Mouse (Mus musculus) heart, embryonic 10.5 days (tissue): ENCODE measurements around the gene Galnt4. TPM values are rescaled to one million over a fixed set of nuclear protein-coding genes. Genes with fewer than 3 reads are reported as not detected.

ENCODE experiments used
- DNase-seq: peaks from one replicate; pipeline ENCODE4 v3.0.0-alpha.2; 2017; ENCODE audit warnings: low spot score
- H3K27ac ChIP-seq: fragments of 300-500 bp; sonication (generic); 2 replicates; pipeline ENCODE4 v1.5.1; 2016; ENCODE audit warnings: mild to moderate bottlenecking
- H3K27me3 ChIP-seq: fragments of 300-500 bp; sonication (generic); 2 replicates; pipeline ENCODE4 v1.6.1; 2016; ENCODE audit warnings: mild to moderate bottlenecking; ENCODE audit not compliant: poor library complexity, insufficient read depth, severe bottlenecking
- H3K36me3 ChIP-seq: fragments of 300-500 bp; sonication (generic); 2 replicates; pipeline ENCODE4 v1.6.1; 2016; ENCODE audit warnings: mild to moderate bottlenecking, moderate library complexity
- H3K4me1 ChIP-seq: fragments of 300-500 bp; sonication (generic); 2 replicates; pipeline ENCODE4 v1.6.1; 2016; ENCODE audit warnings: mild to moderate bottlenecking
- H3K4me3 ChIP-seq: fragments of 300-500 bp; sonication (generic); 2 replicates; pipeline ENCODE4 v1.5.1; 2016; ENCODE audit warnings: mild to moderate bottlenecking, moderate library complexity
- H3K9me3 ChIP-seq: fragments of 300-500 bp; sonication (generic); 2 replicates; pipeline ENCODE4 v1.6.1; 2016; ENCODE audit warnings: mild to moderate bottlenecking, moderate library complexity
- WGBS: fragments of 180-500 bp; shearing (Covaris S2); methylation state at CpG from one replicate; pipeline ENCODE4 v1.1.7; 2016; 5-methylcytosine and 5-hydroxymethylcytosine counted together
- polyA plus RNA-seq: library from polyadenylated mRNA; unstranded; fragments of >200 nt; fragmentation: Nextera tagmentation; extraction: Ambion mirVana; gene quantifications from 2 replicates; pipeline ENCODE4 v1.2.1, GENCODE M21; 2016

The Galnt4 gene
- polyA plus RNA-seq, 1 experiment from 2014 or later = 6.6 TPM

GRCm38 (mm10) chr10:99095114-99095513, 12.8 kb upstream of the Galnt4 start:
- no peak for DNase-seq

GRCm38 (mm10) chr10:99097374-99097773, 10.6 kb upstream of the Galnt4 start:
- H3K36me3 ChIP-seq = no peaks in the 10 kb centered on the region
- no peaks in the 10 kb centered on the region for H3K27me3 ChIP-seq
- H3K27ac ChIP-seq = no peak overlapping the region
- DNase-seq = no peak
- H3K9me3 ChIP-seq = no peaks in the 10 kb centered on the region
- 75% methylated on average over 10 of the region's 10 CpGs for WGBS
- no peaks in the 10 kb centered on the region for H3K4me1 ChIP-seq
- H3K4me3 ChIP-seq = no peak overlapping the region

More at GRCm38 (mm10) chr10:99095114-99095513, 12.8 kb upstream of the Galnt4 start:
- Histone ChIP-seq H3K27ac (no peak overlapping the region), H3K4me3 (no peak overlapping the region), H3K36me3 (no peaks in the 10 kb centered on the region), H3K9me3 (no peaks in the 10 kb centered on the region), H3K4me1 (no peaks in the 10 kb centered on the region), H3K27me3 (no peaks in the 10 kb centered on the region)
- WGBS = 67% methylated on average over 2 of the region's 2 CpGs

GRCm38 (mm10) chr10:99105522-99105921, 2.4 kb upstream of the Galnt4 start:
- H3K36me3 ChIP-seq = peaks cover 18% of the 10 kb centered on the region
- H3K4me1 ChIP-seq = peaks cover 11% of the 10 kb centered on the region
- no peak for DNase-seq
- H3K9me3 ChIP-seq = no peaks in the 10 kb centered on the region
- 81% methylated on average over 3 of the region's 3 CpGs for WGBS
- H3K4me3 ChIP-seq = no peak overlapping the region
- H3K27ac ChIP-seq = no peak overlapping the region
- H3K27me3 ChIP-seq = no peaks in the 10 kb centered on the region

GRCm38 (mm10) chr10:99106311-99106702, 1.7 kb upstream of the Galnt4 start:
- Histone ChIP-seq H3K27me3 (no peaks in the 10 kb centered on the region), H3K27ac (peak overlapping the region; percentile 95; the same call in 1 of the 2 replicates), H3K9me3 (no peaks in the 10 kb centered on the region), H3K4me1 (peaks cover 11% of the 10 kb centered on the region), H3K36me3 (peaks cover 26% of the 10 kb centered on the region), H3K4me3 (peak overlapping the region; percentile 93)
- no peak for DNase-seq
- 42% methylated on average over 8 of the region's 8 CpGs for WGBS

GRCm38 (mm10) chr10:99106703-99107631, 992 bp upstream of the Galnt4 start, which contains the start of gene Poc1b:
Gene Poc1b (plus strand): TSS chr10:99107036.
- WGBS = under 1% methylated on average over 105 of the region's 106 CpGs
- Histone ChIP-seq H3K9me3 (no peaks in the 10 kb centered on the region), H3K4me1 (peaks cover 11% of the 10 kb centered on the region), H3K36me3 (peaks cover 27% of the 10 kb centered on the region), H3K27ac (peak within 1 kb of the TSS; percentile 95), H3K27me3 (no peaks in the 10 kb centered on the region), H3K4me3 (peak within 1 kb of the TSS; percentile 93)
- peak; percentile 92 for DNase-seq

GRCm38 (mm10) chr10:99108431-99108982, 548 bp downstream of the Galnt4 start:
- no peaks in the 10 kb centered on the region for H3K27me3 ChIP-seq
- H3K27ac ChIP-seq = peak overlapping the region; percentile 95
- no peaks in the 10 kb centered on the region for H3K9me3 ChIP-seq
- H3K36me3 ChIP-seq = peaks cover 25% of the 10 kb centered on the region
- peak overlapping the region; percentile 93 for H3K4me3 ChIP-seq
- DNase-seq = no peak
- peaks cover 14% of the 10 kb centered on the region for H3K4me1 ChIP-seq
- WGBS = 34% methylated on average over 12 of the region's 12 CpGs

GRCm38 (mm10) chr10:99113533-99113932, 5.6 kb downstream of the Galnt4 start:
- Histone ChIP-seq H3K4me1 (peaks cover 43% of the 10 kb centered on the region), H3K36me3 (peaks cover 25% of the 10 kb centered on the region), H3K27me3 (no peaks in the 10 kb centered on the region), H3K9me3 (no peaks in the 10 kb centered on the region), H3K27ac (no peak overlapping the region), H3K4me3 (no peak overlapping the region)
- 47% methylated on average over 3 of the region's 3 CpGs for WGBS
- no peak for DNase-seq

- no peak overlapping the region for H3K4me3 ChIP-seq
- H3K4me1 ChIP-seq = peaks cover 40% of the 10 kb centered on the region
- no peak for DNase-seq
- peaks cover 19% of the 10 kb centered on the region for H3K36me3 ChIP-seq
- WGBS = 85% methylated on average over 8 of the region's 8 CpGs
- no peaks in the 10 kb centered on the region for H3K9me3 ChIP-seq
- H3K27me3 ChIP-seq = no peaks in the 10 kb centered on the region
- no peak overlapping the region for H3K27ac ChIP-seq
Measured at GRCm38 (mm10) chr10:99114295-99114694, 6.3 kb downstream of the Galnt4 start.

- H3K4me1 ChIP-seq = peaks cover 39% of the 10 kb centered on the region
- peak overlapping the region; percentile 45 for H3K4me3 ChIP-seq
- no peaks in the 10 kb centered on the region for H3K27me3 ChIP-seq
- no peaks in the 10 kb centered on the region for H3K9me3 ChIP-seq
- peak overlapping the region; percentile 67 for H3K27ac ChIP-seq
- H3K36me3 ChIP-seq = peaks cover 8% of the 10 kb centered on the region; the same call in 1 of the 2 replicates
- WGBS = 15% methylated on average over 18 of the region's 18 CpGs
- peak; percentile 76 for DNase-seq
Measured at GRCm38 (mm10) chr10:99115471-99116236, 7.7 kb downstream of the Galnt4 start.

GRCm38 (mm10) chr10:99116237-99116632, 8.3 kb downstream of the Galnt4 start:
- Histone ChIP-seq H3K4me3 (peak overlapping the region; percentile 45), H3K9me3 (no peaks in the 10 kb centered on the region), H3K27ac (peak overlapping the region; percentile 67), H3K36me3 (0 out of 2 replicates have a peak, but pooled peaks cover 2% of the 10 kb centered on the region), H3K4me1 (peaks cover 39% of the 10 kb centered on the region), H3K27me3 (no peaks in the 10 kb centered on the region)
- no peak for DNase-seq
- 38% methylated on average over 8 of the region's 8 CpGs for WGBS

- H3K27me3 ChIP-seq = no peaks in the 10 kb centered on the region
- no peak overlapping the region for H3K4me3 ChIP-seq
- H3K27ac ChIP-seq = peak overlapping the region; percentile 25; the same call in 1 of the 2 replicates
- peak; percentile 65 for DNase-seq
- peaks cover 39% of the 10 kb centered on the region for H3K4me1 ChIP-seq
- WGBS = 85% methylated on average over 16 of the region's 16 CpGs
- no peaks in the 10 kb centered on the region for H3K36me3 ChIP-seq
- H3K9me3 ChIP-seq = no peaks in the 10 kb centered on the region
Measured at GRCm38 (mm10) chr10:99116650-99117615, 9.0 kb downstream of the Galnt4 start.

- H3K4me3 ChIP-seq = no peak overlapping the region
Measured at GRCm38 (mm10) chr10:99117876-99118275, 9.9 kb downstream of the Galnt4 start.

More at GRCm38 (mm10) chr10:99117876-99118275, 9.9 kb downstream of the Galnt4 start:
- no peak overlapping the region for H3K27ac ChIP-seq
- H3K9me3 ChIP-seq = no peaks in the 10 kb centered on the region
- H3K4me1 ChIP-seq = peaks cover 39% of the 10 kb centered on the region
- H3K27me3 ChIP-seq = no peaks in the 10 kb centered on the region
- no peaks in the 10 kb centered on the region for H3K36me3 ChIP-seq
- 65% methylated on average over 10 of the region's 10 CpGs for WGBS
- peak; percentile 22 for DNase-seq
